21 mouse cellular contexts compared by ENCODE assay signal in genomic region chr3:33960211-33960610, GRCm38 (mm10). TPM values are rescaled to one million over a fixed set of nuclear protein-coding genes. Genes with fewer than 3 reads are reported as not detected.
DNase-seq lines count a peak whose midpoint lies in the region; ATAC-seq lines count a peak whose summit lies in the region.
"Had no signal": no experiment of that assay in that cellular context is flagged by ENCODE, and none has a peak within 500 bp of the region (broad histone marks: within the 10 kb centered on the region; RNA-seq: fewer than 3 reads in every experiment).

No protein-coding gene starts in this region.

- 0 out of 2 replicates have a peak, but pooled peaks have one; percentile 41 for ATAC-seq in hindbrain, embryonic 13.5 days (ENCODE audit: low FRiP score)
- no peak for ATAC-seq in hindbrain, embryonic 16.5 days
- ATAC-seq: forebrain, embryonic 14.5 days; inflammation-experienced regulatory T-cells, adult 6 months; intestine, postnatal 0 days had no signal

- H3K4me2 ChIP-seq in hindbrain, embryonic 13.5 days = no peak overlapping the region
- no peak overlapping the region for H3K4me2 ChIP-seq in hindbrain, embryonic 16.5 days (ENCODE audit: low read length)
- H3K4me2 ChIP-seq: embryonic facial prominence, embryonic 13.5 days; heart, embryonic 15.5 days had no signal

- WGBS in hindbrain, embryonic 13.5 days = 64% methylated on average over 6 of the region's 6 CpGs
- 49% methylated on average over 6 of the region's 6 CpGs for WGBS in hindbrain, embryonic 16.5 days

- no peak overlapping the region for H3K9ac ChIP-seq in hindbrain, embryonic 13.5 days
- H3K9ac ChIP-seq in hindbrain, embryonic 16.5 days (ENCODE audit: low read depth, low read length) = no peak overlapping the region
- H3K9ac ChIP-seq: embryonic facial prominence, embryonic 13.5 days; heart, embryonic 15.5 days had no signal

- no peaks in the 10 kb centered on the region for H3K9me3 ChIP-seq in hindbrain, embryonic 13.5 days
- H3K9me3 ChIP-seq in hindbrain, embryonic 16.5 days (ENCODE audit: control insufficient read depth, low read length) = no peaks in the 10 kb centered on the region
- H3K9me3 ChIP-seq: embryonic facial prominence, embryonic 13.5 days; heart, embryonic 10.5 days; heart, embryonic 15.5 days; hindbrain, embryonic 10.5 days had no signal

- H3K27me3 ChIP-seq in hindbrain, embryonic 13.5 days = peaks cover 13% of the 10 kb centered on the region
- H3K27me3 ChIP-seq in hindbrain, embryonic 16.5 days (replicated peaks; ENCODE audit: control insufficient read depth, insufficient read depth, low read length) = no peaks in the 10 kb centered on the region; the same call in 1 of the 2 replicates

- H3K36me3 ChIP-seq in hindbrain, embryonic 13.5 days = no peaks in the 10 kb centered on the region
- H3K36me3 ChIP-seq in hindbrain, embryonic 16.5 days (ENCODE audit: control insufficient read depth, insufficient read depth, low read length) = no peaks in the 10 kb centered on the region
- H3K36me3 ChIP-seq: embryonic facial prominence, embryonic 13.5 days; heart, embryonic 10.5 days; heart, embryonic 15.5 days; hindbrain, embryonic 10.5 days had no signal

- peaks cover 8% of the 10 kb centered on the region for H3K4me1 ChIP-seq in hindbrain, embryonic 13.5 days (replicated peaks)
- H3K4me1 ChIP-seq in hindbrain, embryonic 16.5 days (ENCODE audit: control insufficient read depth, insufficient read depth, low read depth, low read length) = peaks cover 4% of the 10 kb centered on the region

- no peak overlapping the region for H3K27ac ChIP-seq in hindbrain, embryonic 13.5 days
- no peak overlapping the region for H3K27ac ChIP-seq in hindbrain, embryonic 16.5 days (ENCODE audit: low read depth, low read length)
- H3K27ac ChIP-seq: embryonic facial prominence, embryonic 13.5 days; heart, embryonic 10.5 days; heart, embryonic 15.5 days; hindbrain, embryonic 10.5 days had no signal

- DNase-seq in embryo, embryonic 10.5 days (ENCODE audit: low spot score) = peak; percentile 12
- DNase-seq in embryo, embryonic 9.5 days (ENCODE audit: extremely low spot score) = no peak
- DNase-seq in ES-CJ7 (ENCODE audit: low read depth, low spot score) (peak; percentile 53), ZHBTc4 (ENCODE audit: low read depth, low spot score) (peak; percentile 54)
- no peak for DNase-seq in thymus, postnatal 14 days
- DNase-seq: adrenal gland, postnatal 10 days; cerebellum, adult 11-12 months; cerebellum, adult 9-10 months; cerebellum, postnatal 25 days; gastrocnemius, postnatal 36 days; heart, adult 18-20 months; kidney, adult 8-10 months had no signal

- no peak overlapping the region for H3K4me3 ChIP-seq in hindbrain, embryonic 13.5 days
- H3K4me3 ChIP-seq in hindbrain, embryonic 16.5 days (ENCODE audit: low read length) = no peak overlapping the region
- H3K4me3 ChIP-seq: embryonic facial prominence, embryonic 13.5 days; heart, embryonic 10.5 days; heart, embryonic 15.5 days; hindbrain, embryonic 10.5 days had no signal

RNA-seq across cellular contexts. Expression of gene Fxr1, which starts 59.5 kb away (rescaled TPM):
- 42.4 and 44.7 TPM in 2 replicates for polyA plus RNA-seq in hindbrain, embryonic 13.5 days (2015; fragmentation: Nextera tagmentation; extraction: Ambion mirVana)
- 31.8 and 35.4 TPM in 2 replicates for polyA plus RNA-seq in hindbrain, embryonic 16.5 days (2015; fragmentation: Nextera tagmentation; extraction: Ambion mirVana)

Comparison
In these comparisons a context has a peak if more than half of its experiments do, and no peak if none do; other contexts are left out.
1. DNase-seq: peak in embryo, embryonic 10.5 days (single experiment), ES-CJ7 (single experiment) and ZHBTc4 (single experiment); none in embryo, embryonic 9.5 days (single experiment) and thymus, postnatal 14 days (single experiment).